Mouse (Mus musculus) bone marrow macrophage, adult 2 months (primary cell): Measurements from ENCODE around the gene AI464131. TPM values are rescaled to one million over a fixed set of nuclear protein-coding genes. Genes with fewer than 3 reads are reported as not detected.

Experiments used
- H3K27ac ChIP-seq: 2 replicates; pipeline ENCODE4 v1.5.1; 2012; ENCODE audit warnings: low read depth, low read length; ENCODE audit not compliant: insufficient read depth
- H3K4me1 ChIP-seq: 2 replicates; pipeline ENCODE4 v1.6.1; 2012; ENCODE audit warnings: low read length; ENCODE audit not compliant: control insufficient read depth, insufficient read depth
- H3K4me3 ChIP-seq: 2 replicates; pipeline ENCODE4 v1.5.1; 2012; ENCODE audit warnings: mild to moderate bottlenecking, low read length, moderate library complexity; ENCODE audit not compliant: insufficient read depth
- CTCF ChIP-seq: IDR thresholded peaks from 2 replicates; pipeline ENCODE4 v1.5.1; 2012; ENCODE audit warnings: low read depth, mild to moderate bottlenecking, low read length, moderate library complexity
- POLR2A ChIP-seq: IDR thresholded peaks from 2 replicates; pipeline ENCODE4 v1.6.1; 2012; ENCODE audit warnings: mild to moderate bottlenecking, low read depth, low read length, borderline replicate concordance
- polyA plus RNA-seq: library from polyadenylated mRNA; stranded (reverse); fragments of >200 nt; gene quantifications from 2 replicates; pipeline ENCODE4 v1.2.4, GENCODE M21; 2012; ENCODE audit not compliant: missing spikeins, insufficient read depth, insufficient read length

AI464131 gene
- polyA plus RNA-seq, 1 experiment, result 0.39 TPM

- Histone ChIP-seq H3K4me3 (no peak overlapping the region), H3K27ac (no peak overlapping the region), H3K4me1 (no peaks in the 10 kb centered on the region)
- TF ChIP-seq POLR2A (no peak), CTCF (peak; percentile 47)
Observed at GRCm38 (mm10) chr4:41506156-41506555, 3.3 kb upstream of the AI464131 start.

GRCm38 (mm10) chr4:41505131-41505551, 2.3 kb upstream of the AI464131 start:
- H3K4me3 ChIP-seq, result no peak overlapping the region
- H3K27ac ChIP-seq, result no peak overlapping the region
- TF ChIP-seq CTCF (no peak), POLR2A (no peak)
- no peaks in the 10 kb centered on the region for H3K4me1 ChIP-seq

GRCm38 (mm10) chr4:41504325-41504724, 1.4 kb upstream of the AI464131 start:
- TF ChIP-seq CTCF (no peak), POLR2A (no peak)
- H3K27ac ChIP-seq, result no peak overlapping the region
- H3K4me3 ChIP-seq, result no peak overlapping the region
- no peaks in the 10 kb centered on the region for H3K4me1 ChIP-seq

- Histone ChIP-seq H3K4me3 (peak overlapping the region; percentile 46), H3K27ac (no peak overlapping the region), H3K4me1 (peaks cover 8% of the 10 kb centered on the region)
- TF ChIP-seq CTCF (no peak), POLR2A (no peak)
Observed at GRCm38 (mm10) chr4:41502171-41502940, 520 bp downstream of the AI464131 start.

GRCm38 (mm10) chr4:41500787-41501186, 2.1 kb downstream of the AI464131 start:
- no peak overlapping the region for H3K27ac ChIP-seq
- no peak overlapping the region for H3K4me3 ChIP-seq
- TF ChIP-seq CTCF (no peak), POLR2A (no peak)
- peaks cover 8% of the 10 kb centered on the region for H3K4me1 ChIP-seq

GRCm38 (mm10) chr4:41499619-41500018, 3.3 kb downstream of the AI464131 start:
- H3K4me1 ChIP-seq, result peaks cover 8% of the 10 kb centered on the region
- no peak for TF ChIP-seq CTCF
- H3K4me3 ChIP-seq, result no peak overlapping the region
- no peak overlapping the region for H3K27ac ChIP-seq

- H3K4me3 ChIP-seq, result peak overlapping the region; percentile 28
- no peak for TF ChIP-seq CTCF
- TF ChIP-seq POLR2A, result no peak
Observed at GRCm38 (mm10) chr4:41498921-41499391, 3.9 kb downstream of the AI464131 start.

GRCm38 (mm10) chr4:41497995-41498845, 4.7 kb downstream of the AI464131 start:
- TF ChIP-seq POLR2A, result no peak
- no peak for TF ChIP-seq CTCF
- Histone ChIP-seq H3K4me1 (peaks cover 11% of the 10 kb centered on the region), H3K4me3 (peak overlapping the region; percentile 28), H3K27ac (no peak overlapping the region)

More at GRCm38 (mm10) chr4:41498921-41499391, 3.9 kb downstream of the AI464131 start:
- Histone ChIP-seq H3K27ac (no peak overlapping the region), H3K4me1 (peaks cover 11% of the 10 kb centered on the region)

- H3K27ac ChIP-seq, result no peak overlapping the region
- peak overlapping the region; percentile 28 for H3K4me3 ChIP-seq
- peaks cover 11% of the 10 kb centered on the region for H3K4me1 ChIP-seq
- TF ChIP-seq CTCF (no peak), POLR2A (no peak)
Observed at GRCm38 (mm10) chr4:41497579-41497978, 5.3 kb downstream of the AI464131 start.

- no peak for TF ChIP-seq CTCF
- no peak for TF ChIP-seq POLR2A
- Histone ChIP-seq H3K4me1 (peaks cover 11% of the 10 kb centered on the region), H3K4me3 (no peak overlapping the region), H3K27ac (no peak overlapping the region)
Observed at GRCm38 (mm10) chr4:41497046-41497445, 5.8 kb downstream of the AI464131 start.
